Mouse (Mus musculus) layer of hippocampus, adult 9-11 months (tissue): ENCODE data around the gene Fam102a.
"Not testable (repeated sequence)": the region's sequence is repeated elsewhere in the genome, so short reads cannot be mapped to it uniquely, and the experiment has no call there.

Source experiments
- DNase-seq: peaks from one replicate; pipeline ENCODE4 v3.0.0; 2022

Gene Fam102a

GRCm38 (mm10) chr2:32534733-32535471 is at the start of gene Fam102a:
Fam102a (plus strand) TSS chr2:32535332.
- DNase-seq, result peak; percentile 98

- no peak for DNase-seq
Measured at GRCm38 (mm10) chr2:32485751-32486150, 49.4 kb upstream of the Fam102a start.

- DNase-seq, result no peak
Measured at GRCm38 (mm10) chr2:32486155-32486554, 49.0 kb upstream of the Fam102a start.

- DNase-seq, result peak; percentile 91
Measured at GRCm38 (mm10) chr2:32487124-32487623, 48.0 kb upstream of the Fam102a start.

GRCm38 (mm10) chr2:32488679-32489078 is 46.5 kb upstream of the Fam102a start:
- peak; percentile 82 for DNase-seq

GRCm38 (mm10) chr2:32490730-32491129 is 44.4 kb upstream of the Fam102a start:
- not testable (repeated sequence) for DNase-seq

- DNase-seq, result no peak
Measured at GRCm38 (mm10) chr2:32492661-32493060, 42.5 kb upstream of the Fam102a start.

- DNase-seq, result no peak
Measured at GRCm38 (mm10) chr2:32493301-32493701, 41.8 kb upstream of the Fam102a start.

- DNase-seq, result no peak
Measured at GRCm38 (mm10) chr2:32494522-32494921, 40.6 kb upstream of the Fam102a start.

GRCm38 (mm10) chr2:32495185-32495726 is 39.9 kb upstream of the Fam102a start:
- DNase-seq, result no peak

- DNase-seq, result no peak
Measured at GRCm38 (mm10) chr2:32496190-32496589, 38.9 kb upstream of the Fam102a start.

- no peak for DNase-seq
Measured at GRCm38 (mm10) chr2:32499365-32499764, 35.8 kb upstream of the Fam102a start.

- no peak for DNase-seq
Measured at GRCm38 (mm10) chr2:32500461-32500860, 34.7 kb upstream of the Fam102a start.

GRCm38 (mm10) chr2:32501754-32502324 is 33.3 kb upstream of the Fam102a start:
- no peak for DNase-seq

- no peak for DNase-seq
Measured at GRCm38 (mm10) chr2:32502843-32503242, 32.3 kb upstream of the Fam102a start.

GRCm38 (mm10) chr2:32503588-32503987 is 31.5 kb upstream of the Fam102a start:
- no peak for DNase-seq

GRCm38 (mm10) chr2:32505536-32505935 is 29.6 kb upstream of the Fam102a start:
- no peak for DNase-seq

GRCm38 (mm10) chr2:32506673-32507668 is 28.2 kb upstream of the Fam102a start:
- no peak for DNase-seq

- DNase-seq, result no peak
Measured at GRCm38 (mm10) chr2:32507906-32508305, 27.2 kb upstream of the Fam102a start.

GRCm38 (mm10) chr2:32509287-32509686 is 25.8 kb upstream of the Fam102a start:
- DNase-seq, result no peak

GRCm38 (mm10) chr2:32509896-32510295 is 25.2 kb upstream of the Fam102a start:
- no peak for DNase-seq

- DNase-seq, result no peak
Measured at GRCm38 (mm10) chr2:32512592-32512991, 22.5 kb upstream of the Fam102a start.

GRCm38 (mm10) chr2:32514335-32514734 is 20.8 kb upstream of the Fam102a start:
- no peak for DNase-seq
